Mouse (Mus musculus) liver, postnatal 0 days (tissue): ENCODE measurements at regions not wholly inside any gene's neighbourhood (a gene's known extent, or its start where the extent isn't known, plus 50 kb on each side); places are given as distances from the start of the nearest gene placed in this dataset.

Experiments used
- ATAC-seq: fragments of 200-750 bp; cut with Nextera tagmentation; 2 replicates; pipeline ENCODE4 v1.8.0; 2017; ENCODE audit warnings: mild to moderate bottlenecking, moderate library complexity
- DNase-seq: peaks from one replicate; pipeline ENCODE4 v3.0.0-alpha.2; 2016
- H3K27ac ChIP-seq: fragments of 300-500 bp; sonication (generic); 2 replicates; pipeline ENCODE4 v1.5.1; 2014; ENCODE audit warnings: antibody characterized with exemption, moderate library complexity, mild to moderate bottlenecking, low read depth
- H3K27me3 ChIP-seq: fragments of 300-500 bp; sonication (generic); 2 replicates; pipeline ENCODE4 v1.6.1; 2014; ENCODE audit warnings: low read length, control low read depth, mixed read lengths; ENCODE audit not compliant: insufficient read depth
- H3K36me3 ChIP-seq: fragments of 300-500 bp; sonication (generic); replicated peaks from 2 replicates; pipeline ENCODE4 v1.6.1; 2014; ENCODE audit warnings: mild to moderate bottlenecking, control low read depth, low read length, moderate library complexity, mixed read lengths; ENCODE audit not compliant: insufficient read depth
- H3K4me1 ChIP-seq: fragments of 300-500 bp; sonication (generic); 2 replicates; pipeline ENCODE4 v1.6.1; 2014; ENCODE audit warnings: antibody characterized with exemption, mild to moderate bottlenecking, control low read depth; ENCODE audit not compliant: insufficient read depth
- H3K4me2 ChIP-seq: fragments of 300-500 bp; sonication (generic); 2 replicates; pipeline ENCODE4 v1.6.1; 2014; ENCODE audit warnings: low read depth, mild to moderate bottlenecking, low read length, moderate library complexity, mixed read lengths
- H3K4me3 ChIP-seq: fragments of 300-500 bp; sonication (generic); 2 replicates; pipeline ENCODE4 v1.5.1; 2014; ENCODE audit warnings: low read depth, low read length
- H3K9ac ChIP-seq: fragments of 300-500 bp; sonication (generic); replicated peaks from 2 replicates; pipeline ENCODE4 v1.6.1; 2014; ENCODE audit warnings: mild to moderate bottlenecking, moderate library complexity
- H3K9me3 ChIP-seq: fragments of 300-500 bp; sonication (generic); 2 replicates; pipeline ENCODE4 v1.6.1; 2016; ENCODE audit warnings: mild to moderate bottlenecking, control low read depth, low read length, mixed read lengths
- CTCF ChIP-seq: sonication (generic); IDR thresholded peaks from 2 replicates; pipeline ENCODE4 v1.5.1; 2016; ENCODE audit warnings: antibody characterized with exemption, low read depth
- EP300 ChIP-seq: IDR thresholded peaks from 2 replicates; pipeline ENCODE4 v1.6.1; 2016; ENCODE audit warnings: antibody characterized with exemption, low read depth, mild to moderate bottlenecking
- WGBS: fragments of 180-500 bp; shearing (Covaris S2); extraction: QIAGEN DNeasy Blood & Tissue Kit; methylation state at CpG from one replicate; pipeline ENCODE4 v1.1.7; 2014; ENCODE audit not compliant: insufficient replicate concordance; 5-methylcytosine and 5-hydroxymethylcytosine counted together

- no peak overlapping the region for H3K27ac ChIP-seq
- 65% methylated on average over 2 of the region's 2 CpGs for WGBS
- H3K9me3 ChIP-seq, result no peaks in the 10 kb centered on the region
- DNase-seq (no peak), ATAC-seq (no peak)
- H3K4me2 ChIP-seq, result no peak overlapping the region
- no peak overlapping the region for H3K4me3 ChIP-seq
- no peaks in the 10 kb centered on the region for H3K27me3 ChIP-seq
- H3K9ac ChIP-seq, result no peak overlapping the region
- TF ChIP-seq CTCF (no peak), EP300 (no peak)
- no peaks in the 10 kb centered on the region for H3K36me3 ChIP-seq
- no peaks in the 10 kb centered on the region for H3K4me1 ChIP-seq
Measured at GRCm38 (mm10) chr4:7201816-7202215, 1037.0 kb downstream of the Car8 start.

GRCm38 (mm10) chr4:7199941-7200340 is 1038.9 kb downstream of the Car8 start:
- WGBS, result 71% methylated on average over 2 of the region's 2 CpGs
- H3K36me3 ChIP-seq, result no peaks in the 10 kb centered on the region
- TF ChIP-seq CTCF (no peak), EP300 (no peak)
- H3K9ac ChIP-seq, result no peak overlapping the region
- DNase-seq (no peak), ATAC-seq (no peak)
- no peaks in the 10 kb centered on the region for H3K27me3 ChIP-seq
- H3K27ac ChIP-seq, result no peak overlapping the region
- no peaks in the 10 kb centered on the region for H3K9me3 ChIP-seq
- no peaks in the 10 kb centered on the region for H3K4me1 ChIP-seq
- no peak overlapping the region for H3K4me2 ChIP-seq
- H3K4me3 ChIP-seq, result no peak overlapping the region

- no peaks in the 10 kb centered on the region for H3K9me3 ChIP-seq
- H3K36me3 ChIP-seq, result no peaks in the 10 kb centered on the region
- TF ChIP-seq CTCF (no peak), EP300 (no peak)
- no peak overlapping the region for H3K9ac ChIP-seq
- no peak overlapping the region for H3K27ac ChIP-seq
- DNase-seq (no peak), ATAC-seq (no peak)
- H3K27me3 ChIP-seq, result no peaks in the 10 kb centered on the region
- no peaks in the 10 kb centered on the region for H3K4me1 ChIP-seq
- 48% methylated on average over 2 of the region's 2 CpGs for WGBS
- no peak overlapping the region for H3K4me3 ChIP-seq
- H3K4me2 ChIP-seq, result no peak overlapping the region
Measured at GRCm38 (mm10) chr4:7199052-7199451, 1039.8 kb downstream of the Car8 start.

GRCm38 (mm10) chr4:7196570-7196969 is 1042.3 kb downstream of the Car8 start:
- H3K4me3 ChIP-seq, result no peak overlapping the region
- WGBS, result 48% methylated on average over 3 of the region's 3 CpGs
- H3K9me3 ChIP-seq, result no peaks in the 10 kb centered on the region
- no peak for TF ChIP-seq CTCF
- peak; percentile 52; the same call in 1 of the 2 replicates for TF ChIP-seq EP300
- no peak overlapping the region for H3K9ac ChIP-seq
- H3K4me2 ChIP-seq, result no peak overlapping the region
- no peaks in the 10 kb centered on the region for H3K36me3 ChIP-seq
- DNase-seq (no peak), ATAC-seq (peak; percentile 89)
- H3K4me1 ChIP-seq, result no peaks in the 10 kb centered on the region
- no peaks in the 10 kb centered on the region for H3K27me3 ChIP-seq
- no peak overlapping the region for H3K27ac ChIP-seq

- no peaks in the 10 kb centered on the region for H3K27me3 ChIP-seq
- H3K36me3 ChIP-seq, result no peaks in the 10 kb centered on the region
- no peak overlapping the region for H3K9ac ChIP-seq
- H3K9me3 ChIP-seq, result no peaks in the 10 kb centered on the region
- no peak overlapping the region for H3K4me3 ChIP-seq
- 0 out of 2 replicates have a peak, but pooled peaks have one; percentile 28 for TF ChIP-seq EP300
- no peak for TF ChIP-seq CTCF
- no peak for DNase-seq
- H3K4me2 ChIP-seq, result no peak overlapping the region
- H3K27ac ChIP-seq, result no peak overlapping the region
- 58% methylated on average over 1 of the region's 1 CpGs for WGBS
- H3K4me1 ChIP-seq, result no peaks in the 10 kb centered on the region
- peak; percentile 75 for ATAC-seq
Measured at GRCm38 (mm10) chr4:7195619-7196018, 1043.2 kb downstream of the Car8 start.

- no peaks in the 10 kb centered on the region for H3K4me1 ChIP-seq
- 71% methylated on average over 3 of the region's 3 CpGs for WGBS
- no peaks in the 10 kb centered on the region for H3K9me3 ChIP-seq
- DNase-seq, result no peak
- no peaks in the 10 kb centered on the region for H3K36me3 ChIP-seq
- H3K4me2 ChIP-seq, result no peak overlapping the region
- no peak overlapping the region for H3K27ac ChIP-seq
- no peaks in the 10 kb centered on the region for H3K27me3 ChIP-seq
- no peak overlapping the region for H3K9ac ChIP-seq
- H3K4me3 ChIP-seq, result no peak overlapping the region
- no peak for ATAC-seq
- no peak for TF ChIP-seq EP300
Measured at GRCm38 (mm10) chr4:7191912-7192311, 1046.9 kb downstream of the Car8 start.

- H3K4me3 ChIP-seq, result no peak overlapping the region
- H3K27me3 ChIP-seq, result no peaks in the 10 kb centered on the region
- TF ChIP-seq EP300, result no peak
- no peak for TF ChIP-seq CTCF
- DNase-seq, result no peak
- no peaks in the 10 kb centered on the region for H3K9me3 ChIP-seq
- no peaks in the 10 kb centered on the region for H3K4me1 ChIP-seq
- H3K27ac ChIP-seq, result no peak overlapping the region
- WGBS, result 86% methylated on average over 3 of the region's 3 CpGs
- no peaks in the 10 kb centered on the region for H3K36me3 ChIP-seq
- no peak overlapping the region for H3K9ac ChIP-seq
- no peak overlapping the region for H3K4me2 ChIP-seq
- ATAC-seq, result no peak
Measured at GRCm38 (mm10) chr4:7191228-7191627, 1047.6 kb downstream of the Car8 start.
